In the genomic region with DNA sequence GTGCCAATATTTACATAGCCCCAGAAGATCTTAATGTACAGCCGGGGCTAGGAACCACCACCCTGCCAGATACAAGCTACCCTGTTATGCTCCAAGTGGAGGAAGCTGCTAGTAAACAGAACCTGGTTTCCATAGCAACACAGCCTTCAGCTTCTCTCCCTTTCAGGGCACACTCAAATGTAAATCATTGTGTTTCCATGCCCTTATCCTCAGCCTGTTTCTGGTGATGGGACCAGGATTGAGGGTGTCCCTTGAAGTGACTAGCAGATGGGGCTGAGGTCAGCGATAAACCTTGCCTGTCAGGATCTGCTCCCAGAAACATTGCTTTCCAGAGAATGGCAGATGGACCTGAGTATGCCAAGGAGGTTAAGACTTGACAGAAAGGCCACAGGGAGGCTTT, we compare ENCODE assay signal across 11 mouse cellular contexts. TPM values are rescaled to one million over a fixed set of nuclear protein-coding genes. Genes with fewer than 3 reads are reported as not detected.
DNase-seq lines count a peak whose midpoint lies in the region; ATAC-seq and TF ChIP-seq lines count a peak whose summit lies in the region.
"Had no signal": no experiment of that assay in that cellular context is flagged by ENCODE, and none has a peak within 500 bp of the region (broad histone marks: within the 10 kb centered on the region; RNA-seq: fewer than 3 reads in every experiment).

No protein-coding gene starts in this region.

- H3K4me3 ChIP-seq in heart, embryonic 12.5 days = no peak overlapping the region
- H3K4me3 ChIP-seq in hindbrain, postnatal 0 days (ENCODE audit: low read length) = no peak overlapping the region
- no peak overlapping the region for H3K4me3 ChIP-seq in liver, embryonic 11.5 days (ENCODE audit: low read depth, low read length)
- H3K4me3 ChIP-seq: embryonic facial prominence, embryonic 13.5 days; gastrocnemius, adult 2 months; heart, embryonic 13.5 days had no signal

- H3K9ac ChIP-seq in heart, embryonic 12.5 days = no peak overlapping the region
- H3K9ac ChIP-seq in hindbrain, postnatal 0 days (replicated peaks; ENCODE audit: low read length) = no peak overlapping the region
- H3K9ac ChIP-seq in liver, embryonic 11.5 days (ENCODE audit: low read depth, low read length) = no peak overlapping the region
- H3K9ac ChIP-seq: embryonic facial prominence, embryonic 13.5 days; heart, embryonic 13.5 days; liver, postnatal 0 days had no signal

- peak; percentile 67 for DNase-seq in heart, adult 11 months
- peak; percentile 20 for DNase-seq in ZHBTc4 (ENCODE audit: low read depth, low spot score)
- DNase-seq in hindbrain, postnatal 0 days (ENCODE audit: low spot score) = peak; percentile 69
- no peak for DNase-seq in liver, embryonic 11.5 days (ENCODE audit: low spot score)
- DNase-seq in lung, adult 18-20 months = no peak
- DNase-seq: gastrocnemius, adult 2 months; liver, postnatal 0 days had no signal

- H3K27me3 ChIP-seq in heart, embryonic 12.5 days (replicated peaks) = no peaks in the 10 kb centered on the region
- no peaks in the 10 kb centered on the region for H3K27me3 ChIP-seq in hindbrain, postnatal 0 days (ENCODE audit: insufficient read depth, low read length)
- no peaks in the 10 kb centered on the region for H3K27me3 ChIP-seq in liver, embryonic 11.5 days (replicated peaks; ENCODE audit: control insufficient read depth, insufficient read depth, low read length)
- H3K27me3 ChIP-seq: embryonic facial prominence, embryonic 13.5 days; heart, embryonic 13.5 days had no signal

- no peak for TF ChIP-seq CTCF in hindbrain, postnatal 0 days (IDR thresholded peaks at IDR 0.05; ENCODE audit: low read depth)

- no peak for ATAC-seq in heart, embryonic 12.5 days (ENCODE audit: insufficient number of reproducible peaks, low FRiP score)
- peak; percentile 37 for ATAC-seq in CD4-positive, CD25-positive, alpha-beta regulatory T cell, adult 4 months
- ATAC-seq in hindbrain, postnatal 0 days = peak; percentile 27; the same call in 1 of the 2 replicates
- ATAC-seq in liver, embryonic 11.5 days (replicated peaks; ENCODE audit: low FRiP score) = no peak
- ATAC-seq: liver, postnatal 0 days had no signal

- H3K4me2 ChIP-seq in heart, embryonic 12.5 days = no peak overlapping the region
- no peak overlapping the region for H3K4me2 ChIP-seq in hindbrain, postnatal 0 days (ENCODE audit: low read depth, low read length)
- no peak overlapping the region for H3K4me2 ChIP-seq in liver, embryonic 11.5 days
- H3K4me2 ChIP-seq: embryonic facial prominence, embryonic 13.5 days; heart, embryonic 13.5 days had no signal

- H3K27ac ChIP-seq in heart, embryonic 12.5 days (ENCODE audit: poor library complexity, severe bottlenecking) = no peak overlapping the region
- no peak overlapping the region for H3K27ac ChIP-seq in hindbrain, postnatal 0 days
- H3K27ac ChIP-seq in liver, embryonic 11.5 days (ENCODE audit: low read depth, low read length) = no peak overlapping the region
- H3K27ac ChIP-seq: embryonic facial prominence, embryonic 13.5 days; gastrocnemius, adult 2 months; heart, embryonic 13.5 days had no signal

- WGBS in heart, embryonic 12.5 days = 56% methylated on average over 2 of the region's 2 CpGs
- WGBS in hindbrain, postnatal 0 days = 34% methylated on average over 2 of the region's 2 CpGs
- 67% methylated on average over 2 of the region's 2 CpGs for WGBS in liver, embryonic 11.5 days

- no peaks in the 10 kb centered on the region; the same call in 1 of the 2 replicates for H3K4me1 ChIP-seq in heart, embryonic 12.5 days (replicated peaks)
- H3K4me1 ChIP-seq in hindbrain, postnatal 0 days (ENCODE audit: insufficient read depth, low read length) = peaks cover 5% of the 10 kb centered on the region; the same call in 1 of the 2 replicates
- no peaks in the 10 kb centered on the region for H3K4me1 ChIP-seq in liver, embryonic 11.5 days (replicated peaks; ENCODE audit: control insufficient read depth, insufficient read depth, low read length)
- H3K4me1 ChIP-seq: embryonic facial prominence, embryonic 13.5 days; heart, embryonic 13.5 days had no signal

- H3K9me3 ChIP-seq in heart, embryonic 12.5 days (replicated peaks) = no peaks in the 10 kb centered on the region
- H3K9me3 ChIP-seq in hindbrain, postnatal 0 days (ENCODE audit: low read length) = no peaks in the 10 kb centered on the region
- H3K9me3 ChIP-seq in liver, embryonic 11.5 days (ENCODE audit: control insufficient read depth, low read length) = no peaks in the 10 kb centered on the region
- H3K9me3 ChIP-seq: embryonic facial prominence, embryonic 13.5 days; heart, embryonic 13.5 days had no signal

- H3K36me3 ChIP-seq in heart, embryonic 12.5 days = no peaks in the 10 kb centered on the region
- H3K36me3 ChIP-seq in hindbrain, postnatal 0 days (ENCODE audit: insufficient read depth, low read length) = no peaks in the 10 kb centered on the region
- no peaks in the 10 kb centered on the region for H3K36me3 ChIP-seq in liver, embryonic 11.5 days (ENCODE audit: control insufficient read depth, insufficient read depth, low read length)
- H3K36me3 ChIP-seq: embryonic facial prominence, embryonic 13.5 days; heart, embryonic 13.5 days had no signal

RNA-seq across cellular contexts. Expression of a gene that starts 41.5 kb away (rescaled TPM):
- polyA plus RNA-seq in heart, embryonic 12.5 days (2016; fragmentation: Nextera tagmentation; extraction: Ambion mirVana) = 0.55 and 0.61 TPM in 2 replicates
- 1 to 10 TPM; 5.4 to 8.7 TPM for polyA plus RNA-seq in CD4-positive, CD25-positive, alpha-beta regulatory T cell, adult 4 months (2017; shearing (Covaris generic))
- 6.3 and 6.8 TPM in 2 replicates for total RNA-seq in hindbrain, postnatal 0 days (2014; rRNA removed)
- 1.9 and 2.1 TPM in 2 replicates for polyA plus RNA-seq in hindbrain, postnatal 0 days (2015; fragmentation: Nextera tagmentation; extraction: Ambion mirVana)
- 0.25 and 0.27 TPM in 2 replicates for polyA plus RNA-seq in liver, embryonic 11.5 days (2014; fragmentation: Nextera tagmentation; extraction: Ambion mirVana)

Comparison
In these comparisons a context has a peak if more than half of its experiments do, and no peak if none do; other contexts are left out.
1. DNase-seq: peak in heart, adult 11 months (single experiment), ZHBTc4 (single experiment) and hindbrain, postnatal 0 days (single experiment); none in liver, embryonic 11.5 days (single experiment) and lung, adult 18-20 months (0 of 2).
2. ATAC-seq: peak in CD4-positive, CD25-positive, alpha-beta regulatory T cell, adult 4 months (single experiment) and hindbrain, postnatal 0 days (single experiment); none in heart, embryonic 12.5 days (single experiment) and liver, embryonic 11.5 days (single experiment).